Mouse (Mus musculus): Measurements from ENCODE around the gene Dhfr.

- TF ChIP-seq CTCF (IDR thresholded peaks at IDR 0.05; ENCODE audit: borderline replicate concordance, control insufficient read depth, extremely low read depth, insufficient read depth, low read length, poor library complexity) (no peak), POLR2A (IDR thresholded peaks at IDR 0.05; ENCODE audit: control insufficient read depth, extremely low read depth, insufficient read depth, low read length, poor library complexity) (no peak)
These were observed 38.6 kb downstream of the Dhfr start for GRCm38 (mm10) chr13:92393047-92393661.
